Mouse (Mus musculus): Measurements from ENCODE around the gene Lpp.
A peak's percentile ranks its signal among the peaks of the same experiment; 100 is the strongest.

The Lpp gene

GRCm38 (mm10) chr16:24704215-24704614 is 310.9 kb downstream of the Lpp start:
- no peak for DNase-seq (ENCODE audit: low read depth)

DNA sequence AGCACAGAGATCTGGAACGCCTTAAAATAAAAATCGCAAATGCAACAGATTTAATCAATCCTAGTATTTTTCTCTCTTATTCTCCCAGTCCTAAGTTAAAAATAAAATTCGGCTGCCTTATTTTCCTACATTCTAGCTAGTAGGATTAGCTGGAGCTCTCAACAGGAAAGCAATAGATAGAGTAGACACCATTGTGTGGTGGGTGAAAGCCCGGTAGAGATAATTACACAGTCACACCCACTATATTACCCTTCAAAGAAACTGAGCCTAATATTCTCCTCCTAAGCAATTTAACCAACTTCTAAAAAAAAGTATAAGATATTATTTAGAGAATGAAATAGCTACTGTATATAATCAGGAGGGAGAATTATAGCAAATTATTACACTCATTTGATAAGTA is 330.3 kb downstream of the Lpp start:
- DNase-seq (ENCODE audit: low read depth): no peak

DNA sequence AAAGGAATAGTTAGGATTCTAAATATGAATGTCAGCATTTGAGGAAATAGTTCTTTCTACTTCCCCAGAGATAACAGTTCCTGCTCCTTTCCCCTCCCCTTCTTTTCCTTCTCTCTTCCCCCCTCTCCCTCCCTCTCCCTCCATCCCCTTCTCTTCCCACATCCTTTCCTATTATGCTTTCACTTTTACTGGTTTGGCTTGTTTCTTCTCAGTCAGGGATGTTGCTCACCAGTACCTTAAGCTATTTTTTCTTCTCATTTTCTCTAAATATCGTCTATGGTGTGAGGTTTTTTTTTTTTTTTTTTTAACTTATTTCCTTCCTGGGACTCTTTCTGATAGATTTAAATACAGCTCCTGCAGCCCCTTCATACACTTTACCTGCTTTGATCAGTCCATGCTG is 339.4 kb downstream of the Lpp start:
- no peak for DNase-seq (ENCODE audit: low read depth)

- DNase-seq (ENCODE audit: low read depth): peak; percentile 60
Observed at GRCm38 (mm10) chr16:24733321-24733720, 340.0 kb downstream of the Lpp start.

- DNase-seq (ENCODE audit: low read depth): no peak
Observed at GRCm38 (mm10) chr16:24735754-24736153, 342.4 kb downstream of the Lpp start.

- no peak for DNase-seq (ENCODE audit: low read depth)
Observed at GRCm38 (mm10) chr16:24737362-24738057, 344.2 kb downstream of the Lpp start.

- DNase-seq (ENCODE audit: low read depth): no peak
Observed at GRCm38 (mm10) chr16:24740714-24741113, 347.4 kb downstream of the Lpp start.

DNA sequence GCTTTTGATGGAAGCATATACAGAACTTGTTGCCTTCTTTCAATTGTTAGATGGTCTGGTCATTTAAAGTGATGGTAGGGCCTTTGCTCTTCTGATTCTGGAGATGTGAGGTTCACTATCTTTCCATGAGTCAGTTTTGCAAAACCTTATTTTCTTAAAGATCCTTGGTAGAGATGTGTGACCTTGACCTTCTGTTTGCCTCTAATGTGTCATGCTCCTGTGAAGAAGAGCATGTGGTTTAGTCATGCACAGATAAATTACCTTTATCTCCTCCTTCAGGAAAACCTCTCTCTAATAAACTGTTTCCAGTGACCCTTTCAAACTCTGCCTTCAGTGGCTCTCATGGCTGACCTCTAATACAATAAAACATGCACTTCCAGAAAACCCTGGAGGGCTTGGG is 356.5 kb downstream of the Lpp start:
- no peak for DNase-seq (ENCODE audit: low read depth)

DNA sequence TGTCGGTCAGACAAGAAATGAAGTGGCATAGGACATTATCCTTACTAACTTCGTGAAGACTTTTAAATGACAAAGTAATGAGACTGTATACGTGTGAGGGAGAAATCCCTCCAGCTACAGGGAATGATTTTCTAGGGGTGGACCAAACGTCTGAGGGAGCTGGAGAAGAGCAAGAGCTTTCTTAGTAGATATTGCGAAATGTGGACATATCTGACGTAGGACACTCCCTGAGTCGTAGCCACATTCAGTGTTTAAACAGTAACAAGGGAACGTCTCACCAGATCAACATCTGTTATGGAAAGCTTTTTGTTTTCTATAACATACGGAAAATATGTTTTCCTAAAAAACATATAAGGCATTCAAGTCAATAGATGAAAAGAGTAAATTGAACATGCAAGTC is 362.8 kb downstream of the Lpp start:
- no peak for DNase-seq (ENCODE audit: low read depth)

DNA sequence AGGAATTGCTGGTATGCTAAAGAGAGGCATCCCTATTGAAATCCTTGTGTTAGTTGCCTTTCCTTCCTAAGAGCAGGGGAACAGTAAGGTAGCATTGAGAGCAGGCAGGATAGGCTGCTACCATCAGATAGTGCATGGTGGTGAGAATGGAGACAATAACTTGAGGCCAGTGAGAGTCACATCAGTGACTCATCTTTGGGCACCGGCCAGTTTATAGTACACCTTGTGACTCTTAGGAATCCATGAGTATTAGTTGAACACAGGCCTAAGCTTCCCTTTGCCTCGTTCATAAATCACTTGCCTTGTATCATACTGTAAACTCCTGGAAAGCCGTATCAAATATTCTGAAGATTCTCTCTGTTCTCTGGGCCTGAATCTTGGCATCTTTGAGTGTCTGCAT is 372.7 kb downstream of the Lpp start:
- no peak for DNase-seq (ENCODE audit: low read depth)

- no peak for DNase-seq (ENCODE audit: low read depth)
Observed at GRCm38 (mm10) chr16:24766596-24766995, 373.3 kb downstream of the Lpp start.

DNA sequence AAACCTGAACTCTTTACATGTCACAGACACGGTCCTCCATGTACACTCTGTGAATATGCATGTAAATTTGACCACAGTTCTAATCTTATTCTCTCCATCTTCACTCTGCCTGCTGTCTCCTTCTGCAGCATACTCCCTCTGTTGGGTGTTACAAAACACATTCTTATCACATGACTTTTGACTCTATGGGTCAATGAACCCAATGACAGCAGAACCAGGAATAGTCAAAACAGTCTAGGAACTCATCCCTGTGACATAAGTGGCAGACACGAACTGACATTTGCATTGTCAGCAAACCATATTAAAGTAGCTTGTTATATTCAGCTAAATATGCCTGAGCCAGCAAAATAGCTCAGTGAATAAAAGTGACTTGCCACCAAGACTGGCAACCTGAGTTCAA is 383.7 kb downstream of the Lpp start:
- no peak for DNase-seq (ENCODE audit: low read depth)

DNA sequence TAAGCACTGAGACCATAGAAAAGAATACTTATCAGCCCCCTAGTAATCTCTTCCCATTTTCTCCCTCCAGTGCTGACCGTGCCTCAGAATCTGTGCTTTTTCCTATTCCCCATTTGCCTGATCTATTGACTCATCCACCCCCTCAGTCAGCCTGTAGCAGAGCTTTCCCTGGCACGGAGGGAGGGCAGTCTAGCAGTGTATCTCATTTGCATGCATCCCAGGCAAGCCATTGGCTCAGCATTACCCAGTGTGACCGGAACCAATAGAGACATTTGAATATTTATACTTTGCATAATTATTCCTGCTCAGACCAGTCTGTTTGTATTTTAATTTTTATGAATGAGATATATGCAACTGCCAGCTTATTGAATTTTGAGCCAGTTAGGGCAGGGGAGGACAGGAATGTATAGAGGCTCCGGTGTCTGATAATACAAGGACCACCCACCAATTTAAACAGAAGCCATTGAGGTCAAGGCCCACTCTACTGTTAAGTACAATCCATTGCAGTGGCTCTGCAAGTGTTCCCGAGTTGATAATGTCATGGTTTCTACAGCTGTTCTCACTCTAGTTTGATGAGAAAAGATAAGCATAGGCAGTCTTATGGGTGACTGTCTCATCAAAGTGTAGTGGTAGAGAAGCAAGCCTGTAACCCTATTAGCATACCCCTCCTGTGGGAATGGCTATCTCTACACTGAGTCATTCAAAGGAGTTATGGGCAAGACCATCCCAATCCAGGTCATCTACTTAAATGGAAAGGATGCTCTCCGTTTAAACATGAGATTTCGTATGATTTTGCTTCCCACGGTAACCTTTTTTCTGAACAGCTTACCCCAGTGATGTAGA is 385.3 kb downstream of the Lpp start:
- DNase-seq (ENCODE audit: low read depth): no peak

- DNase-seq (ENCODE audit: low read depth): no peak
Observed at GRCm38 (mm10) chr16:24780545-24780944, 387.2 kb downstream of the Lpp start.

- DNase-seq (ENCODE audit: low read depth): no peak
Observed at GRCm38 (mm10) chr16:24781922-24782321, 388.6 kb downstream of the Lpp start.

GRCm38 (mm10) chr16:24785651-24786050 is 392.3 kb downstream of the Lpp start:
- DNase-seq (ENCODE audit: low read depth): no peak

- DNase-seq (ENCODE audit: low read depth): no peak
Observed at GRCm38 (mm10) chr16:24788973-24789372, 395.7 kb downstream of the Lpp start.

- no peak for DNase-seq (ENCODE audit: low read depth)
Observed at GRCm38 (mm10) chr16:24791387-24791786, 398.1 kb downstream of the Lpp start.

DNA sequence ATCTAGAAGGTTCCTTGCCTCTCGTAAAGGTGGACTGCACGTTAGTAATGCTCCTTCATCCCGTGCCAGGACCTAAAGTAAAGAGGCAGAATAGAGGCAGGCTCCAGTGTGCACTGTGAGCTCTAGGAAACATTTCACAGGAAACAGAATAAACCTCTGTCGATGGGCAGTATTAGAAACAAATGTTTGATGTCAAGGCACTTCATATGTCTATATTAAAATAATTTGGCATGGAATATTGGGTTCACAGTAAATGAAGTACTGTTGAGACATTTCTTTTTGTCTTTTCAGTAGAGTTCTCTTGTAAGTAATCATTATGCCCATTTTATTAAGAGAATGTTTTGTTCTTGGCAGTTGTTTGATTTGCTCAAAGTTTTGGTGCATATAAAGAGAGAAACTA is 398.7 kb downstream of the Lpp start:
- DNase-seq (ENCODE audit: low read depth): no peak

- DNase-seq (ENCODE audit: low read depth): no peak
Observed at GRCm38 (mm10) chr16:24792836-24793235, 399.5 kb downstream of the Lpp start.

DNA sequence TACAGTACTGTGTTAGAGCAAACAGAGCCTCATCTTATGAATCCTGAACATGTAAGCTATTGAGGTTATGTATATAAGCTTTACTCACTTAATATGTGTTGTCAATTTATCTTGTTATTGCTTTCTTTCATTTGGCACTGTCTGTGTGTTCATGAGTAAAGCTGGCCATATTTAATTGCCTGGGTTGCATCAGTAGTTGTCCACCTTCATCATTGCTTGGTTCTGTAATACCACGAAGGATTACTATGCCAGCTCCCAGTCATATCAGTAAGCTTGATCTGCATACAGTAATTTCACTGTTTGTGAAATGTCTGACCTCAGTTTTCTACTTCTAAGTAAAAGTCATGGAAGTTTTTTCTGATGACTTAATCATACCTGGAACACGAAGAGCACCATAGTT is 401.4 kb downstream of the Lpp start:
- DNase-seq (ENCODE audit: low read depth): no peak

DNA sequence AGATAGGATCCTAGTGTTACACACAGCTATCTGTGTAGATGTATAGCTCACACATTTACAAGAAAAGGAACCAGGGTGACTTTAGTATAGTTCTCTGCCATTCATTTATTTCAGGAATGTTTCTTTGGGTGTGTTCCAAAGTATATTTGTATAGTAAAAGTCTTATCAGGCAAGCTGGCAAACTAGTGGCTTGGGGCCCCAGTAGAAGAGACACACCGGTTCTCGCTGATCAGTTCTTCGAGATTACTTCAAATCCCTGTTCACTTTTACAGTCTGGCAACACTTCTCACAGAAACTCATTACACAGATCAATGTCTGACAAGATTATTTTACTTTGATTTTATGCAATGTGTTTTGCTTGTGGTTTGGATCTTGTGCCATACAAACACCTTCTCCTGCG is 408.0 kb downstream of the Lpp start:
- no peak for DNase-seq (ENCODE audit: low read depth)

GRCm38 (mm10) chr16:24801780-24802179 is 408.5 kb downstream of the Lpp start:
- no peak for DNase-seq (ENCODE audit: low read depth)

- no peak for DNase-seq (ENCODE audit: low read depth)
Observed at GRCm38 (mm10) chr16:24806093-24806492, 412.8 kb downstream of the Lpp start.
